Mouse (Mus musculus): ENCODE results near the gene Gm26657. TPM values are rescaled to one million over a fixed set of nuclear protein-coding genes. Genes with fewer than 3 reads are reported as not detected.

Gm26657 gene
- total RNA-seq, 1 experiment from 2014 or later, result not detected

DNA sequence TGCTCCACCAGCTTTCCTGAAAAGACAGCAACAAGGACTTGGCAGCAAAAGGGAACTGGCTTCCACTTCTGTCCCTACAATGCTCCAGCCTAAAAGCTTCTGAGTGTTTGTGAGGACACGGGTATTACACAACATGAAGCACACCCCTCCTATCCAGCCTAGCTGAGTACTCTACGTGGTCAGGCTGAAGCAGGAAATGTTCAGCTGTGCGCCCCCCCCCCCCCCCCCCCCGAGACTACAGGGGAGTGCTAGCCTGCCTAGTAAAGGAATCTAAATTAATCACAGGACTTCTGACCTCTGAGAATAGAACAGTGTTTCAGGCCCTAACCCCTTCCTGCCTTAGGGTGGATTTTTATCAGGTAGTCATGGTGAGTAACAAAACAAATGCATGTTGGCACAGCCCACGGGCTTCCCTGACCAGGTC is 28.0 kb downstream of the Gm26657 start:
- peak; percentile 8 for DNase-seq

DNA sequence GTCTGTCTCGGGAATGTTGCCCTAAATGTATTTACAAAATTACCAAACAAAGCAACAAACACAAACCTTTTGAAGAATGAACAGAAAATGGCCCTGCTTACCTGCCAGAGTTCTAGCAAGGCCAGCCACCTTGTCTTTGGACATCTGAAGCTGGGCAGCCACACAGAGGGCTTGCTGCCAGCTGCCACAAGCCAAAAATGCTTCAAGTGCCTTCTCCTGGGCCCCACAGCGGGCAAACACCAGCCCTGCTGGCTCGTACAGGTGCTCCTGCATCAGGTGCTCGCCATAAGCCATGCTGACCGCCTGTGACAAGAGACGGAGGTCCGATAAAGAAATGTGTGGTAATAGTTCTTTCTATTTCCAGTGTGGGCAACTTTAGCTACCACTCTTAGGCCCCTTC is 29.0 kb downstream of the Gm26657 start:
- no peak for DNase-seq

DNA sequence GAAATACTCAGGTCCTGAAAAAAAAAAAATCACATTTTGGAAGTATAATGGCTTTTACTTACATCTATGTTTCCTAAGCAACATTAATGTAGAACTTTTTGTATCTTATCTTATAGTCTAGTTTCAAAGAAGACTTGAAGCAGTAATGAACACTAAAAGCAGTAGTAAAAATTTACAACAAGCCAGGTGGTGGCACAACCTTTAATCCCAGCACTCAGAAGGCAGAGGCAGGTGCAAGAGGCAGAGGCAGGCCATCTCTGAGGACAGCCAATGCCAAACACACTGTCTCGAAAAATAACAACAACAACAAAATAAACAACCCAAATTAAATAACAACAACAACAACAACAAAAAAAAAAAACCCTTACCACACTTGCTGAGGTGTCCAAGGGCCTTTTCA is 31.2 kb downstream of the Gm26657 start:
- DNase-seq, result no peak

Other genes starting within 250 kb of the Gm26657 start
- not detected in 2 replicates for gene Actl7b, start 1.4 kb downstream of the Gm26657 start, total RNA-seq (2021)
- gene Actl7a, start 3.3 kb downstream of the Gm26657 start, total RNA-seq (2021), result not detected in 2 replicates
- gene Elp1, start 62.3 kb downstream of the Gm26657 start, total RNA-seq (2021), result 26.4 and 32.3 TPM in 2 replicates
- gene Fam206a, start 62.3 kb downstream of the Gm26657 start, total RNA-seq (2021), result 13.0 and 13.7 TPM in 2 replicates
- 18.1 and 19.6 TPM in 2 replicates for gene Ctnnal1, start 125.1 kb downstream of the Gm26657 start, total RNA-seq (2021)
- gene Tmem245, start 207.4 kb downstream of the Gm26657 start, total RNA-seq (2021), result 36.5 and 37.0 TPM in 2 replicates

Measured in adrenal gland, postnatal 14 days (tissue).